Mouse (Mus musculus) C2C12 (cell line): ENCODE results near the gene Rbm6. TPM values are rescaled to one million over a fixed set of nuclear protein-coding genes. Genes with fewer than 3 reads are reported as not detected.

Experiments used
- H3K27me3 ChIP-seq: one replicate; pipeline ENCODE4 v1.6.1; 2011; ENCODE audit not compliant: control insufficient read depth, insufficient read depth, insufficient read length
- H3K36me3 ChIP-seq: one replicate; pipeline ENCODE4 v1.6.1; 2011; ENCODE audit not compliant: control insufficient read depth, insufficient read depth
- H3K4me3 ChIP-seq: one replicate; pipeline ENCODE4 v1.5.1; 2011; ENCODE audit warnings: mild to moderate bottlenecking, control low read depth; ENCODE audit not compliant: poor library complexity, insufficient read depth, severe bottlenecking
- H3K79me2 ChIP-seq: one replicate; pipeline ENCODE4 v1.6.1; 2011; ENCODE audit not compliant: control insufficient read depth, insufficient read depth
- H3K79me3 ChIP-seq: one replicate; pipeline ENCODE4 v1.6.1; 2011; ENCODE audit warnings: low read depth, control low read depth
- H3ac ChIP-seq: one replicate; pipeline ENCODE3; 2011; ENCODE audit warnings: low read depth; ENCODE audit not compliant: control insufficient read depth, insufficient read length
- CEBPB ChIP-seq: IDR thresholded peaks from one replicate; pipeline ENCODE4 v1.6.1; 2011; ENCODE audit warnings: low read depth, mild to moderate bottlenecking, control low read depth, moderate library complexity
- CTCF ChIP-seq: IDR thresholded peaks from one replicate; pipeline ENCODE4 v1.5.1; 2011; ENCODE audit not compliant: control insufficient read depth, insufficient read depth, insufficient read length
- FOSL1 ChIP-seq: IDR thresholded peaks from one replicate; pipeline ENCODE4 v1.8.0; 2011; ENCODE audit warnings: mild to moderate bottlenecking, low read length; ENCODE audit not compliant: poor library complexity, insufficient read depth, severe bottlenecking
- MAX ChIP-seq: IDR thresholded peaks from one replicate; pipeline ENCODE4 v1.6.1; 2011; ENCODE audit warnings: mild to moderate bottlenecking, control low read depth
- MYOD1 ChIP-seq: IDR thresholded peaks from one replicate; pipeline ENCODE4 v1.6.1; 2011; ENCODE audit warnings: low read depth; ENCODE audit not compliant: control insufficient read depth, insufficient read length
- MYOG ChIP-seq: IDR thresholded peaks from one replicate; pipeline ENCODE4 v1.6.1; 2011; ENCODE audit not compliant: control insufficient read depth, insufficient read length; ENCODE audit errors: extremely low read depth
- USF1 ChIP-seq: IDR thresholded peaks from one replicate; pipeline ENCODE4 v1.6.1; 2011; ENCODE audit warnings: low read depth, mild to moderate bottlenecking, control low read depth, moderate library complexity
- polyA plus RNA-seq: library from polyadenylated mRNA; unstranded; fragments of >200 nt; fragmentation: generic; extraction: Trizol; gene quantifications from one replicate; pipeline ENCODE4 v1.2.1, GENCODE M21; 2012; ENCODE audit warnings: missing spikeins

Rbm6 gene
- polyA plus RNA-seq, 1 experiment: 12.9 TPM

DNA sequence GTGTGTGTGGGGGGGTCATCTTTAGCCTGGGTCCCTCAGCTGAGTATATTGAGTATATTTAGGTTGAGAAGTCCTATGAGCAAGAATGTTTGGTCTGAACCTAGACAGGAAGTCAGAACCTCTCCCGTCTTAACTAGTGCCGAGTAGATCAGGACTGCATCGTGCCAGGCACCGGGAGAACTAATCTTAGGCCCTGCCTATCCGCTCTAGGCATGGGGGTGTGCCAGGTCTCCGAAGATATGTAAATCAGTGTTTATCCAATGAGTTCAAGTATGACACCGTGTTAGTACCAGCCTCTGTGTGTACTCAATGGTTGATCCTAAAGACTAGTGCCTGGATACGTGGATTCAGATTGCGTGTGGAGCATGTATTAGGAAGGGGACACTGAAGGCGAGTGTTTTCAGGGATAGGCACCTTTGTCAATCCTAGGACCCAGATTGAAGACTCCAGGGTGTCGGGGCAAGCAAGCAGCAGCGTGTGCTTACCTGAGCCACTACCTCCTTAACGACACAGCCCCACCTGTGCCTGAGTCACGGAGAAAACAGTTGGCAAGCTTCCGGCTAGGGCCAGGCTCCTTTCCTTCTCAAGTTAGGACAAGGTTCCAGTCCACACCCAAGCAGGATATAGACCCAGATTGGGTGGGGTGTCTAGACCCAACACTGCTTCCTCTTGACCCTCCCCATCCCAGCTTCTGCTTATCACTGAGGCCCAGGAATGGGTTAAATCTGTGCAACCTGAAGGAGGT is 37.2 kb upstream of the Rbm6 start:
- H3K4me3 ChIP-seq: no peak overlapping the region
- TF ChIP-seq CEBPB (no peak), USF1 (no peak), MYOG (no peak)
- H3K79me2 ChIP-seq: no peaks in the 10 kb centered on the region
- H3K27me3 ChIP-seq: peaks cover 12% of the 10 kb centered on the region
- no peaks in the 10 kb centered on the region for H3K79me3 ChIP-seq
- no peaks in the 10 kb centered on the region for H3K36me3 ChIP-seq
- no peak overlapping the region for H3ac ChIP-seq

DNA sequence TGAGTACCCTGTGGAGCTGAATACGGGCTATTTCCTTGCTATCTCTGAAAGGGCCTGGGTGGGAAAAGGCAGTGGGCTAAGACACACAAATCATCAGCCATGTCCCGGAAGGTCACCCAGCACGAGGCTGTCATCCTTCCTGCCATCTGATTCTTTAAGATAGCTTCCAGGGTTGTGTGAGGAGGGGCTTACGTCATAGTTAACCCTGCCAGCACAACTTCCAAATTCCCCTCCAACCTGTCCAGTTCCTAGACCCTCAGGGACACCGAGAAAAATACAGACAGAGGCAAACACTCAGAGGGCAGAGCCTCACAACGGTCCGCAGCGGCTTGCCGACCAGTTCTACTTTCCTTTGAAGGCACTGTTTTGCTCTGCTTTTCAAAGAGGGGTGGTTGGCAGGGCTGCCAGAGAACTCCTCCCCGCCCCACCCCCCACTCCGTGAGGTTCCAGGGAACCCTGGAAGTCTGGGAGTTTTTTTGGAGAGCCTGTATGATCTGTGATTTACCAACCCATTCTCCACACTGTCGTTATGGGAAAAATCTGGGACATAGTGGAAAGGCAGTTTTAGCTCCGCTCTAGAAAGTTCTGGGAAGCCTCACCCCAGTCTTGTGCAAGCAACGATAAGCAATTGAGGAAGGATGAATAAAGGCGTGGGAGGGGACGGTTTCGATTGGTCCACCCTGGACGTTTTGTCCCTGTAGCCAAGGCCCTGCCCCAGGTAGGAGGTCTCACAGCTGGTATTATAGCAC is 35.5 kb upstream of the Rbm6 start:
- Histone ChIP-seq H3K4me3 (no peak overlapping the region), H3K27me3 (peaks cover 6% of the 10 kb centered on the region), H3ac (no peak overlapping the region), H3K79me2 (no peaks in the 10 kb centered on the region), H3K79me3 (no peaks in the 10 kb centered on the region), H3K36me3 (no peaks in the 10 kb centered on the region)
- TF ChIP-seq MYOD1: no peak
- no peak for TF ChIP-seq CEBPB
- TF ChIP-seq USF1: no peak
- TF ChIP-seq CTCF: no peak
- no peak for TF ChIP-seq FOSL1

DNA sequence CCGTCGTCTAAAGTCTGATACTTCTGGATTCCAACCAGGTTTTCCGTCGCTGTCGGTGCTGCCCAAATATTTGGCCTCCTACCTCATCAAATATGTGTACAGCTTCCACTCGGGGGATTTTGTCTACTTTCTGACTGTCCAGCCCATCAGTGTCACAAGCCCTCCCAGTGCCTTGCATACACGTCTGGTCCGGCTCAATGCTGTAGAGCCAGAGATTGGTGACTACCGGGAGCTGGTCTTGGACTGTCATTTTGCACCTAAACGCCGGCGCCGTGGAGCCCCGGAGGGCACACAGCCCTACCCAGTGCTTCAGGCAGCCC is 34.7 kb upstream of the Rbm6 start:
- Histone ChIP-seq H3K27me3 (peaks cover 3% of the 10 kb centered on the region), H3ac (no peak overlapping the region), H3K79me2 (no peaks in the 10 kb centered on the region), H3K4me3 (no peak overlapping the region), H3K79me3 (no peaks in the 10 kb centered on the region), H3K36me3 (no peaks in the 10 kb centered on the region)
- TF ChIP-seq MYOG: no peak
- no peak for TF ChIP-seq CTCF
- TF ChIP-seq FOSL1: no peak
- TF ChIP-seq MYOD1: no peak
- no peak for TF ChIP-seq CEBPB
- no peak for TF ChIP-seq MAX
- TF ChIP-seq USF1: no peak

DNA sequence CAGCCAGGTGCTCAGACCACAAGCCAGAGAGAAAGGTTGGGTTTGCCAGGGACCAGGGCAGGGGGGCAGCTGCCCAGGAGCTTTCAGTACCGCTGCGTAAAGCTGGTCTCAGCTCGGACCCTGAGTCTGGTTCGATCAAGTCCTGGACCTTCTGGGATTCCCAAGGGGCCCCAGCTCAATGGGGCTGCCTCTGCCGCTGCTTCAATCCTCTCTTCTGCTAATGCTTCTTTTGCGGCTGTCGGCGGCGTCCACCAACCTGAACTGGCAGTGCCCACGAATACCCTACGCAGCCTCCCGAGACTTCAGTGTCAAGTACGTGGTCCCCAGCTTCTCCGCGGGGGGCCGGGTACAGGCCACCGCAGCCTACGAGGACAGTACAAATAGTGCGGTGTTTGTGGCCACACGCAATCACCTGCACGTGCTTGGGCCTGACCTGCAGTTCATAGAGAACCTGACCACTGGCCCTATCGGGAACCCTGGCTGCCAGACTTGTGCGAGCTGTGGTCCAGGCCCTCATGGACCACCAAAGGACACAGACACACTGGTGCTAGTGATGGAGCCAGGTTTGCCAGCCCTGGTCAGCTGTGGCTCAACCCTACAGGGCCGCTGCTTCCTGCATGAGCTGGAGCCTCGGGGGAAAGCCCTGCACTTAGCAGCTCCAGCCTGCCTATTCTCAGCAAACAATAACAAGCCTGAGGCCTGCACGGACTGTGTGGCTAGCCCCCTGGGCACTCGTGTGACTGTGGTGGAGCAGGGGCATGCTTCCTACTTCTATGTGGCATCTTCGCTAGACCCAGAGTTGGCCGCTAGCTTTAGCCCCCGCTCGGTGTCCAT is 34.1 kb upstream of the Rbm6 start:
- Histone ChIP-seq H3K79me2 (no peaks in the 10 kb centered on the region), H3K36me3 (no peaks in the 10 kb centered on the region), H3K27me3 (no peaks in the 10 kb centered on the region), H3K4me3 (no peak overlapping the region), H3ac (no peak overlapping the region), H3K79me3 (no peaks in the 10 kb centered on the region)
- no peak for TF ChIP-seq MYOD1
- no peak for TF ChIP-seq MYOG
- TF ChIP-seq CTCF: no peak
- TF ChIP-seq MAX: no peak
- TF ChIP-seq CEBPB: no peak
- no peak for TF ChIP-seq FOSL1
- TF ChIP-seq USF1: no peak

DNA sequence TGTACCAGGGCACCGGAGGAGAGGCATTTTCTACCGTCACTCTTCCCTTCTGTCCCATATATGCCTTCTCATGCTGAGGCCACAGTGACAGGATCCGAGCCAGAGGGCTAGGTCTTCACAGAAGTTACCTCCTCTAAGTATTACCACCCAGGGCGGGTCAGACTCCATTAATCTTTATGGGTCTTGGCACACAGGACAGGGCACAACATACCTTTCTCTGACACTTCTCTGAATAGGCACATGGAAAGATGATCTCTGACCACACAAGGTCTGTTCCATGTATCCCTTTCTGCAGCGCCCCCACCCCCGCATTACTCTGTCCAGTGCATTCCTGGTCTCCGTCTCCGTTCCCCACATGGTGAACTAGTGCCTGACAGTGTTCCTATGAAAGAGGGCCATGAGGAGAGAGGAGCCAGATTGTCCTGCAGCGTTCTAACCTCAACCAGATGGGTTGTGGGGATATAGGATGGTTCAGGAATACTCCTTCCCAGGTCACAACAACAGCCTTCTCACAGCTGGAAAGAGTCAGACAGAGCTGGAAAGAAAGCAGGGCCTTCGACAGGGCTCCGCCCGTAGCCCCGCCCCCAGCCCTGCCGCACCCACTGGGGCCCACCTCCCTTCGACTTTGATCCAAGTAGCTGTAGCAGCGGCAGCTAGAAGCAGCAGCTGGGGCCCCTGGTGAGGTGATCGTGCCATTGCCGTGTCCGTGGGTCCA is 33.4 kb upstream of the Rbm6 start, which contains the start of gene Mst1r:
TSS of gene Mst1r (plus strand) at position 622 of the 715 bp plus-strand sequence.
- H3K4me3 ChIP-seq: no peak within 1 kb of the TSS
- H3K36me3 ChIP-seq: no peaks in the 10 kb centered on the region
- no peak within 1 kb of the TSS for H3ac ChIP-seq
- H3K27me3 ChIP-seq: no peaks in the 10 kb centered on the region
- H3K79me3 ChIP-seq: no peaks in the 10 kb centered on the region
- H3K79me2 ChIP-seq: no peaks in the 10 kb centered on the region
- TF ChIP-seq MAX (no peak), FOSL1 (no peak), MYOG (no peak), MYOD1 (no peak), CTCF (no peak), CEBPB (no peak), USF1 (no peak)
